Mouse (Mus musculus) G1E (cell line): Measurements from ENCODE around the gene Ptprg.

Experiments used
- CTCF ChIP-seq: IDR thresholded peaks from 2 replicates; pipeline ENCODE4 v1.5.1; 2012; ENCODE audit warnings: low read depth, low read length, inconsistent platforms, mixed read lengths
- GATA1 ChIP-seq: IDR thresholded peaks from 2 replicates; pipeline ENCODE4 v1.6.1; 2012; ENCODE audit warnings: borderline replicate concordance, low read length, inconsistent platforms, mixed read lengths
- TAL1 ChIP-seq: conservative IDR thresholded peaks from 2 replicates; pipeline ENCODE4 v1.6.1; 2012; ENCODE audit warnings: low read depth, low read length, inconsistent platforms, mixed read lengths

DNA sequence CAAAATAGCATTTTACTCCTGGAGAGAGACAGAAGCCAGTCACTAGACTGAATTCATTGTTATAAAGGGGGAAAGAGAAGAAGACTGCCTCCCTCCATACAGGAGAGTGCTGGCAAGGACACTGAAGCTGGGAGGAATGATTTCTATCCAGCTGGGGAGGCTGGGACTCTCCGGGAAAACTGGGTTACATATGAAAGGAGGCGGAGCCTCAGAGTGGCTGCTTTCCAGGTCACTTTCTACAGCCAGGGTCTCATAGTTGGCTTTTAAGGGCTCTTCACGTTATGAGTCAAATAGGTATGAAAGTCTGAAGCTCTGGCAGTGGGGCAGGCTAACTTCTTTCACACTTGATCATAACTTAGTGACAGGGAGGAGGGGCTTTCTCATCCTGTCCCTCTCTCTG, 129.1 kb downstream of the Ptprg start:
- TF ChIP-seq CTCF (no peak), TAL1 (no peak), GATA1 (no peak)
